Mouse (Mus musculus): ENCODE measurements around the gene Rnf11.
"Not testable (repeated sequence)": the region's sequence is repeated elsewhere in the genome, so short reads cannot be mapped to it uniquely, and the experiment has no call there.

Gene Rnf11

DNA sequence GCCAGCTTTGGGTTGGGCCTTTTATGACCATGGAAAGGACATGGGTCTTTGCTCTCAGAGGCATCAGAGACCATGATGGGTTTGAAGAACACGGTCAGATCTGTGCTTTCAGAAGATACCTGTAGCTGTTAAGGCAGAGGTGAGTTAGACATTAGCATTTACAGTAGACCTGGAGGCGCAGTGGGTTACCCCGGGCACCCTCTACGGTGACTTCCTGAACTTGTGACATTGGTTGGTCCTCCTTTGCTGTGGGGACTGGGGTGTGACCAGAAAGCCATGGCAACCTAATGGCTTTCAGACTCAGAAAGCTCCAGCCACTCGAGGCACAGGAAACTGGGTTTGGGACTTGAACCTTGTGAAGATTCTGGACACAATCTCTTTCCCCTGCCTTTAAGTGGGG lies 72.3 kb downstream of the Rnf11 start:
- no peak for DNase-seq (ENCODE audit: low spot score in 2 of 2)

DNA sequence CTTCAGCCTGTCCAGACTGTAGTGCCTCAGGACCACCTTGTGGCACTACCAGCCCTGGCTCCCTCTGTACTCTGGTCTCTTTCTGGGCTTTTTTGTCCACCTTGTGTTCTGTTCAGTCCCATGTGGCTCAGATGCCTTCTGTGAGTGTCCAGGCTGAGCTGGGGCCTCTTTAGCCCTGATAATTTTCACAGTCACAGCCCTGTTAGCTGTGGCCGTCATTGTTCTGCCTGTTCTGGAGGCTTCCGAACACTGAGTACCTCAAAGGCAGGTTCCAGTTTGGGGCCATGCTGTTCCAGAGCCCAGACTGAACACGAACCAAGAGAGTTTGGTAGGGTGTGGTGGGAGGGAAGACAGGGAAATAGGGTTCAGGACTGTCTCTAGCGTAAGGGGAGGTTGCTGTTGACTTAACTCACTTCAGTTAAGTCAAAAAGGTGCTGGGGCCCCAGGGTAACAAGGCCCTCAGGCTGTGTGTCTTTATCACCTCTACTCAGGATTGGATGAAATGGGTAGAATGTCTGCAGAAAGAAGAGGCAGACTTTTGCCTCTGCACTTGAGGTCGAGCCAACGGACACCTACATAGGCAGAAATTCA lies 73.1 kb downstream of the Rnf11 start:
- DNase-seq (ENCODE audit: low spot score in 2 of 2) = no peak

DNA sequence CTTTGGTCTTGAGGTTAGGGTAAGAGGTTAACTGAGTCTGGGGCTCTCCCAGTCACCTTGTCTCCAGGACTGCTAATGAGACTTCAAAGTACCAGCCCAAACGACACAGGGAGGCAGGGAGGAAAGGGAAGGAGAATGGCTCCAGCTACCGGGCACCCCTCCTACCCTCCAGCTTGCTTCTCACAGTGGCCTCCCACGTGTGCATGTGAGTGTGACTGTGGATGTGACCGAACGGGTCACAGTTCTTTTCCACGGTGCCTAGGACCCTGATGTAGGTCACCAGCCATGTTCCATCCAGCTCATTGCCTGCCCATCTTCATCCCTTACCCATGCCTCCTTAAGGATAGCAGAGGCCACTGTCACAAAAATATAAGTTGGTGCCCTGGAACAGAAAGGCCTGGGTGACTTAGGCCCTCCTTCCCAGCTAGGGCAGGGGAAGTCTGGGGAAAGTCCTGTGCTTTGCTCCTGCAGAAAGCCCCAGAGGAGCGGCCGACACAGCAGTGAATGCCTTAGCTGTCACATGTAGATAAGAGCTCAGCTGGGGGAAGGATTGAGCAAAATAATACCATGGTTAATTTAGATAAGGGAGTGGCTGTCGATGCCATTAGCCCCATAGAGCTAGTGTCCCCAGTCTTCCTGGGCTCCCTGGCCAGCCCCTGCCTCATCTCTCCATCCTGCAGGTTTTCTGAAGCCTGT lies 73.7 kb downstream of the Rnf11 start:
- no peak for DNase-seq (ENCODE audit: low spot score in 2 of 2)

DNA sequence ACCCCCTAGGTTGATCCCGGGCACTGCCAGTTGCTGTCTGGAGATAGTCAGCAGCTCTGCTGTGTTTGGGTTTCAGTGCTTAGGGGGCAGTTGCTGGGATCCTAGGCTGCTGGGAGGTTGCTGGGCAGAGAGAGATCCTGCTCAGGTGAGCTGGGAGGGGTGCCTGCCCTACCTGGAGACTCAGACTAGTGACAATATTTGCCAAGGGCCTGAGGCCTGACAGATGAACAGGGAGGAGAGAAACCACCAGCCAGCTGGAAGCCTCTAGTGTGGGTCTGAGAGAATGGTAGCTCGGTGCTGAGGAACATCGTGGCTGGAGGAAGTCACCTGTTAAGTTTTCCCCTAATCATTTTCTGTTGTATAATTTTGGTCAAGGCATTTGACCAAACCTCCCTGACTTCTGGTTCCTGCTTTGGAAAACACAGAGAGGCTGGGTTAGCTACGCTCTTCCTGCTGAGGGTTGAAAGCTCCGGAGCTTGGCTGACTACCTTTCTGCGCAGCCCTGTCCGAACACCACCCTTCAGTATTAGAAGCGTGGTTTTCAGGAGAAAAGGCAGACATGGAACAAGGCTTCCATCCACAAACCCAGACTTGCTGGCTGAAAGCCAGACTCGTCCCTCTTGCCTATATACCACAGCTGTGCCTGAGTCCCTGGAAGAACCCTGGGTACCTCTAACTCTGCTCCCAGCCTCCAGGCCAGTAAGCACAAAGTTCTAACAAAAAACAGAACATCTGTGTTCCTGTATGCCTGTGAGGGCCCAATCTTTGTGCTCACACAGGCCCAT lies 76.6 kb downstream of the Rnf11 start:
- DNase-seq (ENCODE audit: low spot score in 2 of 2) = no peak

DNA sequence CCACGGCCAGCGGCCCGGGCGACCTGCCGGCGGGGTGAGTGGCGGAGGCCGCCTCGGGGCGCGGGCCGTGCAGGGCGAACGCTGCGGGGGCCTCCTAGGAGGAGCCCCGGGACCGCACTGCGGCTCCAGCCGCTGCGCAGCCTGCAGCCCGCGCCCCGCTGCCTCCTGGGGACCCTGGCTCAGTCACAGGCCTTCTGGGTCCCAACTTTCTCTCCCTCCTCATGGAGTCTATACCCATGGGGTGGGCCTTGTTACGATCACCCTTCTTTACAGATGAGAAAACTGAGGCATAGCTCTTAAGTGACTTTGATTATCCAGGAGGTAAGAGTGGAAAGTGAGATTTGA lies 77.4 kb downstream of the Rnf11 start:
- DNase-seq (ENCODE audit: low spot score in 2 of 2) = no peak

DNA sequence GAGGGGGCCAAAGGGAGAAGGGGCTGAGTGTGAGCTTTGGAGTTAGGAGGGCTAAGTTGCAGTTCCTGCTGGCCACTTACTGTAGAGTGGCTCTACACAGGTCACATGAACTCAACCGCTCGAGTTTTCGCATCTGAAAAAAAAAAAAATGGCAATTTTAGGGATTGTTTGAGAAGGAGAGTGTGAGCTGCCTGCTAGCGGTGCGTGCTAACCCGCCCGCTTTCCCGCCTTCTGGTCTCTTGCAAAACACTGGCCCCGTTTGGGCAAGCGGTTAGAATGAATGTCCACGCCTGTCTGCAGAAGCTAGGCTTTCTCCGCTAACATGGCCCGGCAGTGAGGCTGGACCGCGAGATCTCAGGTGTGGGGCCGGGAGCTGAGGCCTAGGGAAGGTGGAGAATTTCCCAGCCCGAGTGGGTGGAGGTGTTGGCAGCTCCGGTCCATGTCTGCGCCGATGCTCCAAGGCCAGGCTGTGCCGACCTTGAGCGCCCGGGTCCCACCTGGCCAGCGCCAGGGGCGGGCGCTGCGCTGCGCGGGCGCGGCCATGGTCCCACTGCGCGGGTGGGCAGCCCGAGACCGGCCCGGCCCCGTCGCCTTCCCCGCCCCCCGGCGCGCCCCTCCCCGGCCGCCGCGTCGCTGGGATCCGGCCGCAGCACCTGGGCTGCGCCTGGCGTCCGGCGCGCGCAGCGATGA lies 77.9 kb downstream of the Rnf11 start, which contains the start of gene Ttc39a:
Gene Ttc39a, plus strand, starts transcription at position 138 of the 690 bp plus-strand sequence.
- peak; percentile 32 to 39 for DNase-seq (ENCODE audit: low spot score in 2 of 2)

DNA sequence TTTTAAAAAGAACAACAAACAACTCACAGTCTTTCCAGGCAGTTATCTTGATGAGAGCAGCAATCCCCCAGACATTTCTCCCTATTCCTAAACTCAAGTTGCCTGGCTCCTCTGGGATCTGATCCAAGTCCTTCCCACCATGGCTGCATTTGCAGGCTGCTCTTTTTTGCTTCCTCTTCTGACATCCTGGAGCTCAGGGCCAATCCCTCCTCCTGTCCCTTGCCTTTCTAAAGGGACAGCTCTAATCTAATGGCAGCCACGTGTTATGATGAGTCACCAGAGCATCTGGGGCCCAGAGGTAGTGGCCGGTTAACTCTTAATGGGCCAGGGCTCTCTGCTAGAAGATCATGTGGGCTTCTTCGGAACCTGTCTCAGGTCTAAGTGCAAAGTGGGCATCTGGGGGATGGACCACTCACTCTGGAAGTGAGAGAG lies 78.5 kb downstream of the Rnf11 start:
- peak; percentile 85 to 92 for DNase-seq (ENCODE audit: low spot score in 2 of 2)

DNA sequence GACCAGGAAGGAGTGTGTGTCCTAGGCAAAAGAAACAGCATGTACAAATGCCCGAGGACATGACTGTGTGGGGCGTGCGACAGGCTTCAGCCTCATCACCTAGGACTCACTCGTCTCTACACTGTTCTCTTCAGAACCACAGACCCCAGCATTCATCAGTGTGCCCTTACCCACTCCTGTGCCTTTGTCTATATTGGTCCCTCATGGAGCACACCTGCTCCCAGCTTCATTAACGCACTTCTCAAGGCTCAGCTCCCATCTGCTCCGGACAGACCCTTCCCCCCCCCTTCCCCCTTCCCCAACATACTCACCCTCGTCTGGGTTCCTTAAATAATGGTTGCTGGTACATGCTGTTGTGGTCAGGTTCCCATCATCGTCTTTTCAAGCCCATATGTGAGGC lies 79.1 kb downstream of the Rnf11 start:
- no peak for DNase-seq (ENCODE audit: low spot score in 2 of 2)

DNA sequence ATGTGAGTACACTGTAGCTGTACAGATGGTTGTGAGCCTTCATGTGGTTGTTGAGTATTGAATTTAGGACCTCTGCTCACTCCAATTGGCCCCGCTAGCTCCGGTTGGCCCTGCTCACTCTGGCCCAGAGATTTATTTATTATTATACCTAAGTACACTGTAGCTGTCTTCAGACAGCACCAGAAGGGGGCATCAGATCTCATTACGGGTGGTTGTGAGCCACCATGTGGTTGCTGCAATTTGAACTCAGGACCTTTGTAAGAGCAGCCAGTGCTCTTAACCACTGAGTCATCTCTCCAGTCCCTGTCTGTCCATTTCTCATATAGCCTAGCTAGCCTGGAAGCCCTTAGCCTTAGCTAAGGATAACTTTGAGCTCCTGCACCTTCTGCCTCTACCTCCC lies 79.6 kb downstream of the Rnf11 start:
- DNase-seq (ENCODE audit: low spot score in 2 of 2) = not testable (repeated sequence)

DNA sequence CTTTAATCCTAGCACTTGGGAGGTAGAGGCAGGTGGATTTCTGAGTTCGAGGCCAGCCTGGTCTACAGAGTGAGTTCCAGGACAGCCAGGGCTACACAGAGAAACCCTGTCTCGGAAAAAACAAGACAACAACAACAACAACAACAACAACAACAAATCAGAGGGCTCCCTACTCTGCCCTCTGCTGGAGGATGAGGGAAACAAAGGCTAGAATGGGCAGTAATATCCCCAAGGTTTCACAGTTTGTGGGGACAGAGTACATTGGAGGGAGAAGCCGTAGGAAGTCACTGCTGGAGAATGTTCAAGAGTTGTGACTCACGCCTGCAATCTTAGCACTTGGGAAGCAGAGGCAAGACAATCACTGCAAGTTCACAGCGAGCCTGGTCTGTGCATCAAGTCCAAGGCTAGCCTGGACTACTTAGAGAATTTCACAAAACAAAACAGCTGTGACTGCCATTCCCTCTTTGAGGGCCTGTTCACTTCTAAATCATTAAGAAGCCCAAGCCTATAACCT lies 83.3 kb downstream of the Rnf11 start:
- no peak for DNase-seq (ENCODE audit: low spot score in 2 of 2)

Measured in heart, adult 9 months (tissue).